Mouse (Mus musculus) midbrain, embryonic 15.5 days (tissue): Measurements from ENCODE around the gene Appl1. TPM values are rescaled to one million over a fixed set of nuclear protein-coding genes. Genes with fewer than 3 reads are reported as not detected.
"Not testable (repeated sequence)": the region's sequence is repeated elsewhere in the genome, so short reads cannot be mapped to it uniquely, and the experiment has no call there.

Source experiments
- ATAC-seq: fragments of 200-750 bp; cut with Nextera tagmentation; replicated peaks from 2 replicates; pipeline ENCODE4 v1.8.0; 2017; ENCODE audit warnings: moderate TSS enrichment
- H3K27ac ChIP-seq: fragments of 300-500 bp; sonication (generic); 2 replicates; pipeline ENCODE4 v1.5.1; 2015; ENCODE audit warnings: mild to moderate bottlenecking, inconsistent platforms
- H3K27me3 ChIP-seq: fragments of 300-500 bp; sonication (generic); replicated peaks from 2 replicates; pipeline ENCODE4 v1.6.1; 2015; ENCODE audit warnings: inconsistent platforms
- H3K36me3 ChIP-seq: fragments of 300-500 bp; sonication (generic); replicated peaks from 2 replicates; pipeline ENCODE4 v1.6.1; 2015; ENCODE audit warnings: inconsistent platforms
- H3K4me1 ChIP-seq: fragments of 300-500 bp; sonication (generic); 2 replicates; pipeline ENCODE4 v1.6.1; 2015; ENCODE audit warnings: inconsistent platforms
- H3K4me2 ChIP-seq: fragments of 300-500 bp; sonication (generic); 2 replicates; pipeline ENCODE4 v1.6.1; 2015; ENCODE audit warnings: inconsistent platforms, mild to moderate bottlenecking, moderate library complexity
- H3K4me3 ChIP-seq: fragments of 300-500 bp; sonication (generic); 2 replicates; pipeline ENCODE4 v1.5.1; 2015; ENCODE audit warnings: mild to moderate bottlenecking, inconsistent platforms
- H3K9ac ChIP-seq: fragments of 300-500 bp; sonication (generic); 2 replicates; pipeline ENCODE4 v1.6.1; 2015; ENCODE audit warnings: mild to moderate bottlenecking, inconsistent platforms
- H3K9me3 ChIP-seq: fragments of 300-500 bp; sonication (generic); 2 replicates; pipeline ENCODE4 v1.6.1; 2016; ENCODE audit warnings: inconsistent platforms
- WGBS: fragments of 180-500 bp; shearing (Covaris S2); methylation state at CpG from one replicate; pipeline ENCODE4 v1.1.7; 2015; ENCODE audit warnings: mixed read lengths; 5-methylcytosine and 5-hydroxymethylcytosine counted together
- polyA plus RNA-seq: library from polyadenylated mRNA; unstranded; fragments of >200 nt; fragmentation: Nextera tagmentation; extraction: Ambion mirVana; gene quantifications from 2 replicates; pipeline ENCODE4 v1.2.1, GENCODE M21; 2015

Gene Appl1
- polyA plus RNA-seq, 1 experiment from 2014 or later, result 55.8 TPM

GRCm38 (mm10) chr14:26935558-26935957 is 35.5 kb downstream of the Appl1 start:
- Histone ChIP-seq H3K36me3 (peaks cover 14% of the 10 kb centered on the region; the same call in 1 of the 2 replicates), H3K4me1 (no peaks in the 10 kb centered on the region), H3K9me3 (no peaks in the 10 kb centered on the region), H3K4me2 (no peak overlapping the region), H3K9ac (no peak overlapping the region), H3K27ac (no peak overlapping the region), H3K27me3 (no peaks in the 10 kb centered on the region), H3K4me3 (no peak overlapping the region)
- whole genome bisulfite sequencing, result 94% methylated on average over 4 of the region's 4 CpGs
- no peak for ATAC-seq

GRCm38 (mm10) chr14:26934891-26935290 is 36.1 kb downstream of the Appl1 start:
- Histone ChIP-seq H3K4me3 (no peak overlapping the region), H3K36me3 (peaks cover 14% of the 10 kb centered on the region; the same call in 1 of the 2 replicates), H3K27ac (no peak overlapping the region), H3K9ac (no peak overlapping the region), H3K9me3 (no peaks in the 10 kb centered on the region), H3K4me2 (no peak overlapping the region), H3K27me3 (no peaks in the 10 kb centered on the region), H3K4me1 (no peaks in the 10 kb centered on the region)
- whole genome bisulfite sequencing, result 85% methylated on average over 3 of the region's 3 CpGs
- ATAC-seq, result no peak

GRCm38 (mm10) chr14:26923702-26924421 is 47.2 kb downstream of the Appl1 start:
- ATAC-seq, result no peak
- no peak overlapping the region for H3K9ac ChIP-seq
- peaks cover 27% of the 10 kb centered on the region for H3K36me3 ChIP-seq
- H3K4me1 ChIP-seq, result no peaks in the 10 kb centered on the region
- H3K27me3 ChIP-seq, result no peaks in the 10 kb centered on the region
- H3K4me3 ChIP-seq, result no peak overlapping the region
- H3K27ac ChIP-seq, result no peak overlapping the region
- 95% methylated on average over 5 of the region's 5 CpGs for WGBS
- H3K9me3 ChIP-seq, result no peaks in the 10 kb centered on the region
- no peak overlapping the region for H3K4me2 ChIP-seq

GRCm38 (mm10) chr14:26919310-26919709 is 51.7 kb downstream of the Appl1 start:
- Histone ChIP-seq H3K4me2 (no peak overlapping the region), H3K27ac (no peak overlapping the region), H3K9me3 (no peaks in the 10 kb centered on the region), H3K9ac (no peak overlapping the region), H3K36me3 (peaks cover 17% of the 10 kb centered on the region), H3K27me3 (no peaks in the 10 kb centered on the region), H3K4me1 (no peaks in the 10 kb centered on the region), H3K4me3 (no peak overlapping the region)
- 96% methylated on average over 3 of the region's 3 CpGs for WGBS
- no peak for ATAC-seq

GRCm38 (mm10) chr14:26913681-26914268 is 57.3 kb downstream of the Appl1 start:
- 0 out of 2 replicates have a peak, but pooled peaks cover 3% of the 10 kb centered on the region for H3K36me3 ChIP-seq
- H3K27ac ChIP-seq, result no peak overlapping the region
- H3K9me3 ChIP-seq, result no peaks in the 10 kb centered on the region
- no peak overlapping the region for H3K9ac ChIP-seq
- H3K27me3 ChIP-seq, result no peaks in the 10 kb centered on the region
- no peak overlapping the region for H3K4me3 ChIP-seq
- no peak overlapping the region for H3K4me2 ChIP-seq
- 69% methylated on average over 9 of the region's 9 CpGs for WGBS
- no peak for ATAC-seq
- H3K4me1 ChIP-seq, result no peaks in the 10 kb centered on the region

GRCm38 (mm10) chr14:26911826-26912225 is 59.2 kb downstream of the Appl1 start:
- H3K4me2 ChIP-seq, result no peak overlapping the region
- no peaks in the 10 kb centered on the region for H3K4me1 ChIP-seq
- ATAC-seq, result no peak
- 90% methylated on average over 13 of the region's 13 CpGs for WGBS
- H3K36me3 ChIP-seq, result no peaks in the 10 kb centered on the region
- H3K9me3 ChIP-seq, result no peaks in the 10 kb centered on the region
- H3K27me3 ChIP-seq, result no peaks in the 10 kb centered on the region
- H3K4me3 ChIP-seq, result no peak overlapping the region
- H3K9ac ChIP-seq, result no peak overlapping the region
- no peak overlapping the region for H3K27ac ChIP-seq

- H3K27me3 ChIP-seq, result no peaks in the 10 kb centered on the region
- no peak overlapping the region for H3K27ac ChIP-seq
- H3K9me3 ChIP-seq, result no peaks in the 10 kb centered on the region
- no peak overlapping the region for H3K4me2 ChIP-seq
- H3K9ac ChIP-seq, result no peak overlapping the region
- no peak for ATAC-seq
- no peak overlapping the region for H3K4me3 ChIP-seq
- no peaks in the 10 kb centered on the region for H3K4me1 ChIP-seq
- H3K36me3 ChIP-seq, result no peaks in the 10 kb centered on the region
- 68% methylated on average over 6 of the region's 6 CpGs for WGBS
Observed at GRCm38 (mm10) chr14:26911201-26911600, 59.8 kb downstream of the Appl1 start.

GRCm38 (mm10) chr14:26910461-26910860 is 60.6 kb downstream of the Appl1 start:
- 48% methylated on average over 9 of the region's 9 CpGs for WGBS
- ATAC-seq, H3K36me3 ChIP-seq, H3K4me3 ChIP-seq, H3K9me3 ChIP-seq, H3K27ac ChIP-seq, H3K4me1 ChIP-seq, H3K27me3 ChIP-seq, H3K4me2 ChIP-seq, H3K9ac ChIP-seq: not testable (repeated sequence)

- no peaks in the 10 kb centered on the region for H3K36me3 ChIP-seq
- no peak for ATAC-seq
- no peaks in the 10 kb centered on the region for H3K9me3 ChIP-seq
- H3K27ac ChIP-seq, result no peak overlapping the region
- H3K27me3 ChIP-seq, result no peaks in the 10 kb centered on the region
- 87% methylated on average over 4 of the region's 4 CpGs for WGBS
- H3K4me2 ChIP-seq, result no peak overlapping the region
- no peaks in the 10 kb centered on the region for H3K4me1 ChIP-seq
- H3K9ac ChIP-seq, result no peak overlapping the region
- no peak overlapping the region for H3K4me3 ChIP-seq
Observed at GRCm38 (mm10) chr14:26907401-26907800, 63.6 kb downstream of the Appl1 start.

DNA sequence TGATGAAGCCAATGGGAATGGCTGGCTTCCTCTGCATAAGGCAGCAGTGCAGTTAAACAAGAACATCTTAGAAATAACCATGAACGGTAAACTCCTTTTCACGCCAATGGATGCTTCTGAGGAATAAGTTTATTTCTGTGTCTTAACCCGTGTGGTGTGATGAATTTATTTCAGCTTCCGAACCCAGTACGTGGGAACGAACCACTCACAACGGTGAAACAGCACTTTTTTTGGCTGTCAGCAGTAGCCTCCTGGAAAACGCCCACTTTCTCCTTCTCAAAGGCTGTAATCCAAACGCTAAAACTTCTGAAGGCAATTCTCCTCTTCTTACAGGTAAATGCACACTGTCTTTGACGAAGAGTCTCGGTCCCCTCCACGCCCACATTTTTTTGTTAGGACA is 70.1 kb downstream of the Appl1 start:
- H3K27me3 ChIP-seq, result no peaks in the 10 kb centered on the region
- H3K9me3 ChIP-seq, result no peaks in the 10 kb centered on the region
- ATAC-seq, result no peak
- WGBS, result 91% methylated on average over 12 of the region's 12 CpGs
- H3K9ac ChIP-seq, result no peak overlapping the region
- H3K4me2 ChIP-seq, result no peak overlapping the region
- no peaks in the 10 kb centered on the region for H3K4me1 ChIP-seq
- no peak overlapping the region for H3K4me3 ChIP-seq
- H3K27ac ChIP-seq, result no peak overlapping the region
- no peaks in the 10 kb centered on the region for H3K36me3 ChIP-seq

DNA sequence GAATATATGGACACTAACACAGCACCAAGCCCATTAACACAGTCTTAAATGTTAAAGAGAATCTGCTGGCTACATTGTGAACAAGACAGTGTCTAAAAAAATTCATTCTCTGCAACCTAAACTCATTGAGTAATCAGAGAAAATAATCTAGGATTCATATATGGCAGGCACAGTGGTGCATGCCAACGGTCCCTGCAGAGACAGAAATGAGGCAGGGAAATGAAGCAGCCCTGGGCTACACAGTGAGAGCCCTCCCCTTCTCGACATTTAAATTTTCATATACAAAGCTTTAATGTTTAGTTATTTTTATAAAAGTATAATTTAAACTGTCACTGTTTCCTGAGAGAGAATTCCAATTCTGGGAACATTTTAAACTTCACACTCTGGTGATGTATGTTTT is 71.5 kb downstream of the Appl1 start:
- H3K4me3 ChIP-seq, result no peak overlapping the region
- no peak overlapping the region for H3K4me2 ChIP-seq
- no peaks in the 10 kb centered on the region for H3K4me1 ChIP-seq
- 85% methylated on average over 2 of the region's 2 CpGs for WGBS
- H3K9ac ChIP-seq, result no peak overlapping the region
- no peaks in the 10 kb centered on the region for H3K9me3 ChIP-seq
- ATAC-seq, result no peak
- no peak overlapping the region for H3K27ac ChIP-seq
- H3K36me3 ChIP-seq, result no peaks in the 10 kb centered on the region
- no peaks in the 10 kb centered on the region for H3K27me3 ChIP-seq

DNA sequence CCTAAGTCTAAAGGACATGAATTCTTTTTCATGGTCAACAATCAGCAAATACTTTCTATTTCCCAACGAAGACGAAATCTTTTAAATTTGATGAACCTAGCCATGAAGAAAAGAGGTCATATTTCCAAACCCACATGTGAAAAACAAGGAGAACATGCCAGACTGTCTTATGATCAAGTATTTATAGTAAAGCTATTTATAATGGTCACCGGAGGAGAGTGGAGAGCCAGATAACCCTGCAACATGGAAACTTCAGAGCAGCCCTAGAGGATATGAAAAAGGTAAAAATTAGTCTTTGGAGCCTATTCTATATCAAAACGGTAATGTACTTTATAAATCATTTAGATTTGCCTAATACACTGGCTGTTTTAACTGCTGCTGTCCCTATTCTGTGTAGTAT is 76.6 kb downstream of the Appl1 start, which contains the start of gene Asb14:
TSS of gene Asb14 (plus strand) at position 166 of the 400 bp plus-strand sequence.
- H3K4me1 ChIP-seq, result no peaks in the 10 kb centered on the region
- H3K27me3 ChIP-seq, result no peaks in the 10 kb centered on the region
- no peak within 1 kb of the TSS for H3K27ac ChIP-seq
- 91% methylated on average over 4 of the region's 4 CpGs for WGBS
- H3K4me3 ChIP-seq, result no peak within 1 kb of the TSS
- no peak within 1 kb of the TSS for H3K9ac ChIP-seq
- H3K9me3 ChIP-seq, result no peaks in the 10 kb centered on the region
- H3K4me2 ChIP-seq, result no peak within 1 kb of the TSS
- no peaks in the 10 kb centered on the region for H3K36me3 ChIP-seq
- no peak for ATAC-seq

- Histone ChIP-seq H3K9me3 (no peaks in the 10 kb centered on the region), H3K4me2 (no peak overlapping the region), H3K27ac (no peak overlapping the region), H3K9ac (no peak overlapping the region), H3K4me3 (no peak overlapping the region), H3K4me1 (no peaks in the 10 kb centered on the region), H3K36me3 (no peaks in the 10 kb centered on the region), H3K27me3 (no peaks in the 10 kb centered on the region)
- 91% methylated on average over 3 of the region's 3 CpGs for WGBS
- no peak for ATAC-seq
Observed at GRCm38 (mm10) chr14:26890777-26891176, 80.3 kb downstream of the Appl1 start.
